Mouse (Mus musculus): ENCODE measurements around the gene Il27. TPM values are rescaled to one million over a fixed set of nuclear protein-coding genes. Genes with fewer than 3 reads are reported as not detected.
A peak's percentile ranks its signal among the peaks of the same experiment; 100 is the strongest.

The Il27 gene
- polyA plus RNA-seq, 1 experiment from 2014 or later = not detected

GRCm38 (mm10) chr7:126596414-126596813, 1.7 kb upstream of the Il27 start:
- Histone ChIP-seq H3K4me1 (no peaks in the 10 kb centered on the region), H3K27me3 (replicated peaks) (no peaks in the 10 kb centered on the region; the same call in 1 of the 2 replicates), H3K36me3 (replicated peaks) (no peaks in the 10 kb centered on the region), H3K9ac (no peak overlapping the region), H3K27ac (no peak overlapping the region), H3K4me3 (no peak overlapping the region), H3K4me2 (no peak overlapping the region), H3K9me3 (no peaks in the 10 kb centered on the region)
- WGBS = 62% methylated on average over 6 of the region's 6 CpGs
- no peak for ATAC-seq (replicated peaks)

GRCm38 (mm10) chr7:126595890-126596289, 1.1 kb upstream of the Il27 start:
- H3K4me3 ChIP-seq = no peak overlapping the region
- no peak for ATAC-seq (replicated peaks)
- H3K27ac ChIP-seq = no peak overlapping the region
- no peaks in the 10 kb centered on the region for H3K4me1 ChIP-seq
- H3K9ac ChIP-seq = no peak overlapping the region
- 79% methylated on average over 5 of the region's 5 CpGs for WGBS
- no peaks in the 10 kb centered on the region for H3K36me3 ChIP-seq (replicated peaks)
- H3K27me3 ChIP-seq (replicated peaks) = no peaks in the 10 kb centered on the region; the same call in 1 of the 2 replicates
- H3K9me3 ChIP-seq = no peaks in the 10 kb centered on the region
- H3K4me2 ChIP-seq = no peak overlapping the region

- H3K9ac ChIP-seq = no peak overlapping the region
- peaks cover 5% of the 10 kb centered on the region; the same call in 1 of the 2 replicates for H3K4me1 ChIP-seq
- H3K36me3 ChIP-seq (replicated peaks) = no peaks in the 10 kb centered on the region
- no peaks in the 10 kb centered on the region for H3K9me3 ChIP-seq
- H3K27ac ChIP-seq = no peak overlapping the region
- ATAC-seq (replicated peaks) = no peak
- H3K4me3 ChIP-seq = no peak overlapping the region
- peaks cover 13% of the 10 kb centered on the region; the same call in 1 of the 2 replicates for H3K27me3 ChIP-seq (replicated peaks)
- WGBS = 8% methylated on average over 16 of the region's 16 CpGs
- peak overlapping the region; percentile 12; the same call in 1 of the 2 replicates for H3K4me2 ChIP-seq
These were observed 7.0 kb downstream of the Il27 start for GRCm38 (mm10) chr7:126587779-126588178.

GRCm38 (mm10) chr7:126586839-126587238, 7.9 kb downstream of the Il27 start:
- H3K27ac ChIP-seq = no peak overlapping the region
- H3K4me3 ChIP-seq = no peak overlapping the region
- 73% methylated on average over 8 of the region's 8 CpGs for WGBS
- ATAC-seq (replicated peaks) = no peak
- H3K4me1 ChIP-seq = peaks cover 8% of the 10 kb centered on the region
- H3K36me3 ChIP-seq (replicated peaks) = no peaks in the 10 kb centered on the region
- no peak overlapping the region for H3K4me2 ChIP-seq
- H3K27me3 ChIP-seq (replicated peaks) = peaks cover 13% of the 10 kb centered on the region; the same call in 1 of the 2 replicates
- no peak overlapping the region for H3K9ac ChIP-seq
- H3K9me3 ChIP-seq = no peaks in the 10 kb centered on the region

- no peak within 1 kb of the TSS for H3K4me2 ChIP-seq
- no peak within 1 kb of the TSS for H3K4me3 ChIP-seq
- no peaks in the 10 kb centered on the region for H3K36me3 ChIP-seq (replicated peaks)
- no peaks in the 10 kb centered on the region for H3K9me3 ChIP-seq
- H3K27me3 ChIP-seq (replicated peaks) = peaks cover 13% of the 10 kb centered on the region; the same call in 1 of the 2 replicates
- H3K4me1 ChIP-seq = peaks cover 14% of the 10 kb centered on the region
- H3K9ac ChIP-seq = no peak within 1 kb of the TSS
- no peak for ATAC-seq (replicated peaks)
- WGBS = 77% methylated on average over 6 of the region's 6 CpGs
- no peak within 1 kb of the TSS for H3K27ac ChIP-seq
These were observed 9.0 kb downstream of the Il27 start, which contains the start of gene Cln3 for GRCm38 (mm10) chr7:126585717-126586116. TSS of gene Cln3 (minus strand) at chr7:126585817.

- ATAC-seq (replicated peaks) = no peak
- Histone ChIP-seq H3K4me3 (peak within 1 kb of the TSS; percentile 74), H3K9me3 (no peaks in the 10 kb centered on the region), H3K27ac (peak within 1 kb of the TSS; percentile 92), H3K27me3 (replicated peaks) (peaks cover 13% of the 10 kb centered on the region; the same call in 1 of the 2 replicates), H3K4me1 (peaks cover 16% of the 10 kb centered on the region), H3K9ac (no peak within 1 kb of the TSS), H3K36me3 (replicated peaks) (no peaks in the 10 kb centered on the region), H3K4me2 (peak within 1 kb of the TSS; percentile 63)
- 83% methylated on average over 8 of the region's 8 CpGs for WGBS
These were observed 10.2 kb downstream of the Il27 start, which contains the start of gene Apobr for GRCm38 (mm10) chr7:126584506-126584977. TSS of gene Apobr (plus strand) at chr7:126584942.

- Histone ChIP-seq H3K4me3 (peak overlapping the region; percentile 74), H3K4me1 (peaks cover 16% of the 10 kb centered on the region), H3K36me3 (replicated peaks) (no peaks in the 10 kb centered on the region), H3K27me3 (replicated peaks) (peaks cover 13% of the 10 kb centered on the region; the same call in 1 of the 2 replicates), H3K9me3 (no peaks in the 10 kb centered on the region), H3K27ac (peak overlapping the region; percentile 92), H3K4me2 (peak overlapping the region; percentile 63), H3K9ac (peak overlapping the region; percentile 21)
- ATAC-seq (replicated peaks) = no peak
- 65% methylated on average over 6 of the region's 6 CpGs for WGBS
These were observed 11.0 kb downstream of the Il27 start for GRCm38 (mm10) chr7:126583761-126584160.

- Histone ChIP-seq H3K9me3 (no peaks in the 10 kb centered on the region), H3K4me2 (peak overlapping the region; percentile 63), H3K27ac (peak overlapping the region; percentile 92), H3K27me3 (replicated peaks) (peaks cover 13% of the 10 kb centered on the region; the same call in 1 of the 2 replicates), H3K4me3 (peak overlapping the region; percentile 74), H3K36me3 (replicated peaks) (no peaks in the 10 kb centered on the region), H3K4me1 (peaks cover 16% of the 10 kb centered on the region), H3K9ac (peak overlapping the region; percentile 21)
- 1% methylated on average over 22 of the region's 22 CpGs for WGBS
- peak; percentile 91 for ATAC-seq (replicated peaks)
These were observed 11.5 kb downstream of the Il27 start for GRCm38 (mm10) chr7:126583251-126583709.

GRCm38 (mm10) chr7:126582759-126583158, 12.0 kb downstream of the Il27 start:
- peaks cover 13% of the 10 kb centered on the region; the same call in 1 of the 2 replicates for H3K27me3 ChIP-seq (replicated peaks)
- peak overlapping the region; percentile 74 for H3K4me3 ChIP-seq
- H3K4me2 ChIP-seq = peak overlapping the region; percentile 63
- WGBS = 2% methylated on average over 20 of the region's 20 CpGs
- H3K9me3 ChIP-seq = no peaks in the 10 kb centered on the region
- peak; percentile 74 for ATAC-seq (replicated peaks)
- peak overlapping the region; percentile 92; the same call in 1 of the 2 replicates for H3K27ac ChIP-seq
- peak overlapping the region; percentile 21 for H3K9ac ChIP-seq
- no peaks in the 10 kb centered on the region for H3K36me3 ChIP-seq (replicated peaks)
- H3K4me1 ChIP-seq = peaks cover 16% of the 10 kb centered on the region

- H3K36me3 ChIP-seq (replicated peaks) = no peaks in the 10 kb centered on the region
- WGBS = 87% methylated on average over 6 of the region's 6 CpGs
- no peak overlapping the region for H3K4me3 ChIP-seq
- ATAC-seq (replicated peaks) = no peak
- H3K9me3 ChIP-seq = no peaks in the 10 kb centered on the region
- H3K4me1 ChIP-seq = peaks cover 16% of the 10 kb centered on the region
- H3K27me3 ChIP-seq (replicated peaks) = peaks cover 10% of the 10 kb centered on the region; the same call in 1 of the 2 replicates
- peak overlapping the region; percentile 20; the same call in 1 of the 2 replicates for H3K4me2 ChIP-seq
- no peak overlapping the region for H3K9ac ChIP-seq
- no peak overlapping the region for H3K27ac ChIP-seq
These were observed 13.1 kb downstream of the Il27 start for GRCm38 (mm10) chr7:126581661-126582060.

GRCm38 (mm10) chr7:126579172-126579571, 15.6 kb downstream of the Il27 start:
- ATAC-seq (replicated peaks) = no peak
- 60% methylated on average over 8 of the region's 8 CpGs for WGBS
- Histone ChIP-seq H3K27ac (no peak overlapping the region), H3K4me3 (no peak overlapping the region), H3K4me1 (peaks cover 16% of the 10 kb centered on the region), H3K9ac (no peak overlapping the region), H3K9me3 (no peaks in the 10 kb centered on the region), H3K4me2 (no peak overlapping the region), H3K27me3 (replicated peaks) (no peaks in the 10 kb centered on the region), H3K36me3 (replicated peaks) (no peaks in the 10 kb centered on the region; the same call in 1 of the 2 replicates)

- Histone ChIP-seq H3K36me3 (replicated peaks) (peaks cover 5% of the 10 kb centered on the region; the same call in 1 of the 2 replicates), H3K27ac (no peak overlapping the region), H3K4me2 (no peak overlapping the region), H3K9me3 (no peaks in the 10 kb centered on the region), H3K4me3 (no peak overlapping the region), H3K4me1 (peaks cover 10% of the 10 kb centered on the region), H3K27me3 (replicated peaks) (no peaks in the 10 kb centered on the region), H3K9ac (no peak overlapping the region)
- WGBS = 49% methylated on average over 8 of the region's 8 CpGs
- ATAC-seq (replicated peaks) = no peak
These were observed 17.8 kb downstream of the Il27 start for GRCm38 (mm10) chr7:126576946-126577345.

Data from midbrain, embryonic 15.5 days (tissue).